Mouse (Mus musculus) stomach, embryonic 16.5 days (tissue): ENCODE results near the gene Agpat4. TPM values are rescaled to one million over a fixed set of nuclear protein-coding genes. Genes with fewer than 3 reads are reported as not detected.
A peak's percentile ranks its signal among the peaks of the same experiment; 100 is the strongest.

Experiments
- ATAC-seq: fragments of 200-750 bp; cut with Nextera tagmentation; 2 replicates; pipeline ENCODE4 v1.8.0; 2017; ENCODE audit warnings: moderate number of reproducible peaks, moderate TSS enrichment; ENCODE audit not compliant: insufficient read depth, low FRiP score
- H3K27ac ChIP-seq: fragments of 300-500 bp; sonication (generic); 2 replicates; pipeline ENCODE4 v1.5.1; 2014; ENCODE audit warnings: low read length
- H3K27me3 ChIP-seq: fragments of 300-500 bp; sonication (generic); 2 replicates; pipeline ENCODE4 v1.6.1; 2014; ENCODE audit warnings: low read length, control low read depth, mixed read lengths; ENCODE audit not compliant: control insufficient read depth, insufficient read depth
- H3K36me3 ChIP-seq: fragments of 300-500 bp; sonication (generic); 2 replicates; pipeline ENCODE4 v1.6.1; 2014; ENCODE audit warnings: low read length; ENCODE audit not compliant: control insufficient read depth, insufficient read depth
- H3K4me1 ChIP-seq: fragments of 300-500 bp; sonication (generic); 2 replicates; pipeline ENCODE4 v1.6.1; 2014; ENCODE audit warnings: low read length, control low read depth, mixed read lengths; ENCODE audit not compliant: control insufficient read depth, insufficient read depth
- H3K4me2 ChIP-seq: fragments of 300-500 bp; sonication (generic); 2 replicates; pipeline ENCODE4 v1.6.1; 2014; ENCODE audit warnings: low read depth, low read length, mixed read lengths
- H3K4me3 ChIP-seq: fragments of 300-500 bp; sonication (generic); replicated peaks from 2 replicates; pipeline ENCODE4 v1.5.1; 2014; ENCODE audit warnings: mild to moderate bottlenecking, low read length
- H3K9ac ChIP-seq: fragments of 300-500 bp; sonication (generic); 2 replicates; pipeline ENCODE4 v1.6.1; 2014; ENCODE audit warnings: low read length
- H3K9me3 ChIP-seq: fragments of 300-500 bp; sonication (generic); replicated peaks from 2 replicates; pipeline ENCODE4 v1.6.1; 2016; ENCODE audit warnings: low read length, control low read depth; ENCODE audit not compliant: control insufficient read depth
- WGBS: fragments of 180-500 bp; shearing (Covaris S2); extraction: QIAGEN DNeasy Blood & Tissue Kit; methylation state at CpG from one replicate; pipeline ENCODE4 v1.1.7; 2014; 5-methylcytosine and 5-hydroxymethylcytosine counted together
- polyA plus RNA-seq: library from polyadenylated mRNA; unstranded; fragments of >200 nt; fragmentation: Nextera tagmentation; extraction: Ambion mirVana; gene quantifications from 2 replicates; pipeline ENCODE4 v1.2.1, GENCODE M21; 2015

Agpat4 gene
- polyA plus RNA-seq, 1 experiment from 2014 or later, result 34.5 TPM

- WGBS, result 94% methylated on average over 7 of the region's 7 CpGs
- H3K4me3 ChIP-seq, result no peak overlapping the region
- no peak overlapping the region for H3K27ac ChIP-seq
- H3K4me1 ChIP-seq, result no peaks in the 10 kb centered on the region
- ATAC-seq, result no peak
- no peaks in the 10 kb centered on the region for H3K27me3 ChIP-seq
- H3K9ac ChIP-seq, result no peak overlapping the region
- no peak overlapping the region for H3K4me2 ChIP-seq
- no peaks in the 10 kb centered on the region; the same call in 1 of the 2 replicates for H3K36me3 ChIP-seq
- no peaks in the 10 kb centered on the region for H3K9me3 ChIP-seq
Observed at GRCm38 (mm10) chr17:12131581-12131980, 13.1 kb downstream of the Agpat4 start.

DNA sequence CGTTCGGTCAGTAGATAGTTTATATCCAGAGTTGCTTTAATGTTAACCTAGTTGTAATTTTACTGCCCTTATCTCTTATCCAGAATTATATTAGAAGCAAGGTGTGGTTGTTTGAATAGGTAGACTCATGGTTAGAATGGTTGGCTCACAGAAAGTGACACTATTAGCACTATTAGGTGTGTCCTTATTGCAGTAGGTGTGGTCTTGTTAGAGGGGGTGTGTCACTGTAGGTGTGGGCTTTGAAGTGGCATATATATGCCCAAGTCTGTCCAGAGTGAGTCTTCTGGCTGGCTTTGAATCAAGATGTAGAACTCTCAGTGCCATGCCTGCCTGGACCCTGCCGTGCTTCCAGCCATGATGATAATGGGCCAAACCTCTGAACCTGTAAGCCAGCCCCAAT lies 14.4 kb downstream of the Agpat4 start:
- H3K27me3 ChIP-seq, result no peaks in the 10 kb centered on the region
- H3K4me3 ChIP-seq, result no peak overlapping the region
- peak; percentile 75 for ATAC-seq
- no peaks in the 10 kb centered on the region for H3K4me1 ChIP-seq
- no peak overlapping the region for H3K4me2 ChIP-seq
- H3K36me3 ChIP-seq, result no peaks in the 10 kb centered on the region
- 82% methylated on average over 3 of the region's 3 CpGs for WGBS
- H3K9me3 ChIP-seq, result no peaks in the 10 kb centered on the region
- no peak overlapping the region for H3K27ac ChIP-seq
- H3K9ac ChIP-seq, result no peak overlapping the region

- no peak for ATAC-seq
- no peak overlapping the region for H3K4me3 ChIP-seq
- WGBS, result 87% methylated on average over 8 of the region's 8 CpGs
- no peaks in the 10 kb centered on the region for H3K4me1 ChIP-seq
- no peak overlapping the region for H3K4me2 ChIP-seq
- H3K9me3 ChIP-seq, result no peaks in the 10 kb centered on the region
- H3K27ac ChIP-seq, result no peak overlapping the region
- no peaks in the 10 kb centered on the region for H3K27me3 ChIP-seq
- H3K36me3 ChIP-seq, result no peaks in the 10 kb centered on the region
- H3K9ac ChIP-seq, result no peak overlapping the region
Observed at GRCm38 (mm10) chr17:12133985-12134384, 15.5 kb downstream of the Agpat4 start.

GRCm38 (mm10) chr17:12134975-12135633 lies 16.6 kb downstream of the Agpat4 start:
- H3K9ac ChIP-seq, result no peak overlapping the region
- H3K4me1 ChIP-seq, result no peaks in the 10 kb centered on the region
- H3K27ac ChIP-seq, result no peak overlapping the region
- H3K36me3 ChIP-seq, result no peaks in the 10 kb centered on the region
- ATAC-seq, result no peak
- 88% methylated on average over 12 of the region's 12 CpGs for WGBS
- no peaks in the 10 kb centered on the region for H3K9me3 ChIP-seq
- H3K27me3 ChIP-seq, result no peaks in the 10 kb centered on the region
- H3K4me2 ChIP-seq, result no peak overlapping the region
- no peak overlapping the region for H3K4me3 ChIP-seq

GRCm38 (mm10) chr17:12138355-12138754 lies 19.9 kb downstream of the Agpat4 start:
- 88% methylated on average over 6 of the region's 6 CpGs for WGBS
- Histone ChIP-seq H3K4me3 (no peak overlapping the region), H3K4me2 (no peak overlapping the region), H3K9ac (no peak overlapping the region), H3K36me3 (no peaks in the 10 kb centered on the region), H3K4me1 (no peaks in the 10 kb centered on the region), H3K27me3 (no peaks in the 10 kb centered on the region), H3K9me3 (peaks cover 5% of the 10 kb centered on the region; the same call in 1 of the 2 replicates), H3K27ac (no peak overlapping the region)
- ATAC-seq, result no peak

GRCm38 (mm10) chr17:12143948-12144364 lies 25.5 kb downstream of the Agpat4 start:
- Histone ChIP-seq H3K4me3 (no peak overlapping the region), H3K36me3 (no peaks in the 10 kb centered on the region), H3K9me3 (peaks cover 5% of the 10 kb centered on the region; the same call in 1 of the 2 replicates), H3K4me2 (no peak overlapping the region), H3K4me1 (peaks cover 6% of the 10 kb centered on the region), H3K27me3 (no peaks in the 10 kb centered on the region), H3K9ac (no peak overlapping the region), H3K27ac (peak overlapping the region; percentile 49)
- 64% methylated on average over 5 of the region's 5 CpGs for WGBS
- peak; percentile 60; the same call in 1 of the 2 replicates for ATAC-seq

DNA sequence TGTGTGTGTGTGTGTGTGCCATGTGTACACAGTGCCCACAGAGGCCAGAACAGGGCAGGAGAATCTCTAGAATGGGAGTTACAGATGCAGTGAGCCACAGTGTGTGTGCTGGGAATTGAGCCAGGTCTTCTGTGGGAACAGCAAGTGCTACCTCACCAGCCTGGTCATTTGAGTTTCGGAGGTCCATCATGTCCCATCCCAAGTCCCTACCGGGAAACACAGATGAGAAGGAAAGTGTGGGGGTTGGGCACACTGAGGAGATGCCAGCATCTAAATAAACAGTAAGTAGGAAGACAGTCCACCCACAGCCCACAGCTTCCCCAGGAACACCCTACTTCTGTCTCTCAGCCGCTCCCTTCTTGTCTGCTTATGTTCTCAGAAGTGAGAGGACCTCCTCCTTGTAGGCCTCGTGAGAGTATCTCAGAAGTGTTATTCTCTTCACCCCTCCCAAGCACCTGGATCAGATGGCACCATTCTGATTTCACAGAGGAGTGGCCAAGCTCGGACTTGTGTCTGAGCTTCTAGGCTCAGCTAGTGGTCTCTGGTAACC lies 27.7 kb downstream of the Agpat4 start:
- no peak overlapping the region for H3K4me3 ChIP-seq
- H3K36me3 ChIP-seq, result no peaks in the 10 kb centered on the region
- H3K4me2 ChIP-seq, result no peak overlapping the region
- no peak overlapping the region for H3K9ac ChIP-seq
- peaks cover 6% of the 10 kb centered on the region for H3K4me1 ChIP-seq
- H3K27ac ChIP-seq, result no peak overlapping the region
- 83% methylated on average over 5 of the region's 5 CpGs for whole genome bisulfite sequencing
- H3K9me3 ChIP-seq, result peaks cover 5% of the 10 kb centered on the region; the same call in 1 of the 2 replicates
- no peaks in the 10 kb centered on the region for H3K27me3 ChIP-seq
- no peak for ATAC-seq

GRCm38 (mm10) chr17:12147830-12148229 lies 29.3 kb downstream of the Agpat4 start:
- 82% methylated on average over 4 of the region's 4 CpGs for WGBS
- H3K9ac ChIP-seq, result no peak overlapping the region
- no peak for ATAC-seq

DNA sequence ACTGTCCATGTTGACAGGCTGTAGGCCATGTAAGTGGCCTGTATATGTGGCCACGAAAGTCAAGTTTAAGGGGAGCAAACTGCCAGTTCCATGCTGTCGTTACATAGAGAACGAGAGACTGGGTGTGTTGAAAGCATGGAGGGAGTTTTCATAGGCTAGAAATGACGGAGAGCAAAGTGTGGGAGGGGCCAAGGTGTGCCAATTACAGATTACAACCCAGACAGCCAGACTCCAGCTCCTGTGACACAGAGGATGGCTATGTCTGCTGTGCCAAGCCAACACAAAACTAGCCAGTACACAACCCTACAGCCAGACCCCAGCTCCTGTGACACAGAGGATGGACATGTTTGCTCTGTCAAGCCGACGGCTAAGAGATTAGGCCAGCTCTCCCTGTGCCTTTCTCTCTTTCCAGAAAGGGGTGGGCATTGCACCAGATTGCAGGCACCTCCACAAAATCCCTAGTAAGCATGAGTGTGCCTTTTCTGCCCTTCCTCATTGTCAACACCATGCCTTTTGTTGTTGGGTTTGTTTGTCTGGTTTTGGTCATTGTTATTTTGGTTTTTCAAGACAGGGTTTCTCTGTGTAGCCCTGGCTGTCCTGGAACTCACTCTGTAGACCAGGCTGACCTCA lies 30.8 kb downstream of the Agpat4 start:
- Histone ChIP-seq H3K27me3 (no peaks in the 10 kb centered on the region), H3K36me3 (0 out of 2 replicates have a peak, but pooled peaks cover 3% of the 10 kb centered on the region), H3K27ac (no peak overlapping the region), H3K4me2 (no peak overlapping the region), H3K4me3 (no peak overlapping the region), H3K9me3 (no peaks in the 10 kb centered on the region), H3K4me1 (peaks cover 3% of the 10 kb centered on the region), H3K9ac (no peak overlapping the region)
- WGBS, result 77% methylated on average over 6 of the region's 6 CpGs
- no peak for ATAC-seq

More at GRCm38 (mm10) chr17:12147830-12148229, 29.3 kb downstream of the Agpat4 start:
- H3K4me1 ChIP-seq, result peaks cover 6% of the 10 kb centered on the region
- no peak overlapping the region for H3K4me3 ChIP-seq
- H3K4me2 ChIP-seq, result no peak overlapping the region
- no peak overlapping the region for H3K27ac ChIP-seq
- no peaks in the 10 kb centered on the region for H3K27me3 ChIP-seq
- H3K9me3 ChIP-seq, result peaks cover 2% of the 10 kb centered on the region; the same call in 1 of the 2 replicates
- H3K36me3 ChIP-seq, result 0 out of 2 replicates have a peak, but pooled peaks cover 3% of the 10 kb centered on the region
